Mouse (Mus musculus) hindbrain, embryonic 16.5 days (tissue): ENCODE measurements around the gene Tmem42. TPM values are rescaled to one million over a fixed set of nuclear protein-coding genes. Genes with fewer than 3 reads are reported as not detected.

ENCODE experiments used
- ATAC-seq: fragments of 200-750 bp; cut with Nextera tagmentation; 2 replicates; pipeline ENCODE4 v1.8.0; 2017; ENCODE audit warnings: moderate TSS enrichment, moderate library complexity
- H3K27ac ChIP-seq: fragments of 300-500 bp; sonication (generic); 2 replicates; pipeline ENCODE4 v1.5.1; 2014; ENCODE audit warnings: low read depth, mild to moderate bottlenecking, control low read depth, low read length, moderate library complexity
- H3K27me3 ChIP-seq: fragments of 300-500 bp; sonication (generic); replicated peaks from 2 replicates; pipeline ENCODE4 v1.6.1; 2014; ENCODE audit warnings: low read length; ENCODE audit not compliant: control insufficient read depth, insufficient read depth
- H3K36me3 ChIP-seq: fragments of 300-500 bp; sonication (generic); 2 replicates; pipeline ENCODE4 v1.6.1; 2014; ENCODE audit warnings: mild to moderate bottlenecking, low read length, moderate library complexity, mixed read lengths; ENCODE audit not compliant: control insufficient read depth, insufficient read depth
- H3K4me1 ChIP-seq: fragments of 300-500 bp; sonication (generic); 2 replicates; pipeline ENCODE4 v1.6.1; 2014; ENCODE audit warnings: low read depth, low read length; ENCODE audit not compliant: control insufficient read depth, insufficient read depth
- H3K4me2 ChIP-seq: fragments of 300-500 bp; sonication (generic); 2 replicates; pipeline ENCODE4 v1.6.1; 2014; ENCODE audit warnings: mild to moderate bottlenecking, low read length, control low read depth, moderate library complexity
- H3K4me3 ChIP-seq: fragments of 300-500 bp; sonication (generic); 2 replicates; pipeline ENCODE4 v1.5.1; 2014; ENCODE audit warnings: mild to moderate bottlenecking, low read length, control low read depth, moderate library complexity
- H3K9ac ChIP-seq: fragments of 300-500 bp; sonication (generic); 2 replicates; pipeline ENCODE4 v1.6.1; 2014; ENCODE audit warnings: low read depth, mild to moderate bottlenecking, control low read depth, low read length, moderate library complexity
- H3K9me3 ChIP-seq: fragments of 300-500 bp; sonication (generic); 2 replicates; pipeline ENCODE4 v1.6.1; 2014; ENCODE audit warnings: mild to moderate bottlenecking, low read length, moderate library complexity; ENCODE audit not compliant: control insufficient read depth
- WGBS: fragments of 180-500 bp; shearing (Covaris S2); extraction: QIAGEN DNeasy Blood & Tissue Kit; methylation state at CpG from one replicate; pipeline ENCODE4 v1.1.7; 2014; 5-methylcytosine and 5-hydroxymethylcytosine counted together
- polyA plus RNA-seq: library from polyadenylated mRNA; unstranded; fragments of >200 nt; fragmentation: Nextera tagmentation; extraction: Ambion mirVana; gene quantifications from 2 replicates; pipeline ENCODE4 v1.2.1, GENCODE M21; 2015

The Tmem42 gene
- polyA plus RNA-seq, 1 experiment from 2014 or later: 31.2 TPM

DNA sequence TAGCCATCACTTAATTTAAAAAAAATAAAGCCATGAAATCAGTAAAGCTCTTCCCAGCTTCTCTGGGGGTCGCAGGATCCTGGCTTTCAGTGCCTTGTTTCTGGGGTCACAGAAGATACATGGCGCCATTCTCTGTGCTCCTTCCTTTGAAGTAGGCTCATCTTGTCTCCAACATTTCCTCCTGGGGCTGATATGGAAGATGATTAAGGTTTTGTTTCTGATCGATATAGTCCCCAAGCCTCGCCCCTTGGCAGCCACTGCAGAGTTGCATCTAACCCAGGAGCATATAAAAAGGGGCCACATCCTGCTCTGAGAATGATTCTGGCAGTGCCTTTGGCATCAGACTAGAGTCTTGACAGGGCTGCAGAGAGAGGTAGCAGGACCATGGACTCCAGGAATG is 13.3 kb downstream of the Tmem42 start, which contains the start of gene Tgm4:
Gene Tgm4 (plus strand): TSS at position 301 of the 400 bp plus-strand sequence.
- 86% methylated on average over 4 of the region's 4 CpGs for WGBS
- no peak within 1 kb of the TSS for H3K27ac ChIP-seq
- H3K9ac ChIP-seq: no peak within 1 kb of the TSS
- H3K4me2 ChIP-seq: no peak within 1 kb of the TSS
- H3K4me3 ChIP-seq: no peak within 1 kb of the TSS
- no peaks in the 10 kb centered on the region for H3K4me1 ChIP-seq
- H3K27me3 ChIP-seq: no peaks in the 10 kb centered on the region
- no peak for ATAC-seq
- H3K36me3 ChIP-seq: no peaks in the 10 kb centered on the region
- H3K9me3 ChIP-seq: no peaks in the 10 kb centered on the region

DNA sequence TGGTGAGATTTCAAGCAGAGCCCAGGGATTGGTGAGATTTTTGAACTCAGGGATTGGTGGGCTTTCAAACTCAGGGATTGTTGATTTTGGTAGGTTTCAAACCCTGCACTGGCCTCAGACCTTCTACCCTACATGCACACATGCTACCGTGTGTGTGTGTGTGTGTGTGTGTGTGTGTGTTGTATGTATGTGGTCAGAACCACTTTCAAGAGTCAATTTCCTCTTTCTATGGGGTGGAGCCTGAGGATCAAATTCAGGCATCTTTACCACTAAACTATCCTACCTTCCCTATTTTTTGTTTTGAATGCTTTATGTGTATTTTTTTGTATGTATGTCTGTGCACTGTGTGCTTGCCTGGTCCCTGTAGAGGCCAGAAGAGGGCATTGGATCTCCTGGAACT is 26.5 kb downstream of the Tmem42 start:
- no peak for ATAC-seq
- 83% methylated on average over 1 of the region's 1 CpGs for WGBS

DNA sequence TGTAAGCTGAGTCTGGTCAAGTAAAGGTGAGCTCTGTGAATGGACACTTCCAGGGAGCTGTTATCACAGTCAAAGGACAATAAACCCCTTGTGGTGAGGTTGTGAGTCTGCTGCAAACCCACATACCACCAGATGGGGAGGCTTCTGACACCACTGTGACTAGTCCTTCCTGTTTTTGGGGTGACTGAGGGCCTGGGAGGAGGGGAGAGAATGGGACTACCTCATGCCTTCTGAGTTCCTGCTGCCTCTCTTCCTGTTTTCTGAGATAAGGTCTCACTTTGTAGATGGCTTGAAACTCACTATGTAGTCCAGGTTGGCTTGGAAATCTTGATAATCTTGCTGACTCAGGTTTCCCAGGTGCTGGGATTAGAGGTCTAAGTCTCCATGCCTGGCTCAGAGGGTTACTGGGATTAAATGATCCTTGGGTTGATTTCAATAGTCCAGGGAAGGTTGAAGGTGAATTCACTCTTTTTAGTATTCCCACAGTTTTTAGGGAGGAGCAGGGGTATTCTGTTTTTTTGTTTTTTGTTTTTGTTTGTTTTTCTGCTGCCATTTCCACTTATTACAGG is 37.7 kb downstream of the Tmem42 start:
- H3K27ac ChIP-seq: no peak overlapping the region
- no peak overlapping the region for H3K9ac ChIP-seq
- no peaks in the 10 kb centered on the region for H3K27me3 ChIP-seq
- no peak for ATAC-seq
- H3K36me3 ChIP-seq: no peaks in the 10 kb centered on the region
- H3K9me3 ChIP-seq: no peaks in the 10 kb centered on the region
- no peak overlapping the region for H3K4me2 ChIP-seq
- H3K4me3 ChIP-seq: no peak overlapping the region
- no peaks in the 10 kb centered on the region for H3K4me1 ChIP-seq

More for the DNA sequence above, 26.5 kb downstream of the Tmem42 start:
- Histone ChIP-seq H3K9ac (no peak overlapping the region), H3K4me2 (no peak overlapping the region), H3K4me1 (no peaks in the 10 kb centered on the region), H3K27me3 (no peaks in the 10 kb centered on the region), H3K36me3 (no peaks in the 10 kb centered on the region), H3K4me3 (no peak overlapping the region), H3K27ac (no peak overlapping the region), H3K9me3 (no peaks in the 10 kb centered on the region)

- Histone ChIP-seq H3K4me1 (no peaks in the 10 kb centered on the region), H3K9ac (no peak overlapping the region), H3K9me3 (no peaks in the 10 kb centered on the region), H3K27ac (no peak overlapping the region), H3K27me3 (no peaks in the 10 kb centered on the region), H3K4me3 (no peak overlapping the region), H3K36me3 (no peaks in the 10 kb centered on the region), H3K4me2 (no peak overlapping the region)
- ATAC-seq: no peak
- 92% methylated on average over 3 of the region's 3 CpGs for WGBS
These were observed 39.0 kb downstream of the Tmem42 start for GRCm38 (mm10) chr9:123060172-123060571.

Other genes starting within 250 kb of the Tmem42 start
- gene Tcaim, start 215.8 kb upstream of the Tmem42 start, polyA plus RNA-seq: 9.3 and 9.8 TPM in 2 replicates
- 0.63 TPM in 1 of 2 replicates, not detected in the other for gene Gm35549, start 177.3 kb upstream of the Tmem42 start, polyA plus RNA-seq
- 88.3 and 102 TPM in 2 replicates for gene Zfp445, start 155.3 kb upstream of the Tmem42 start, polyA plus RNA-seq
- gene Zkscan7, start 135.6 kb upstream of the Tmem42 start, polyA plus RNA-seq: 3.9 and 4.5 TPM in 2 replicates
- gene Zfp105, start 98.3 kb upstream of the Tmem42 start, polyA plus RNA-seq: 14.4 and 18.0 TPM in 2 replicates
- 24.8 and 25.0 TPM in 2 replicates for gene 1110059G10Rik, start 70.3 kb upstream of the Tmem42 start, polyA plus RNA-seq
- 8.2 and 10.7 TPM in 2 replicates for gene Kif15, start 70.3 kb upstream of the Tmem42 start, polyA plus RNA-seq
- 0.61 and 0.81 TPM in 2 replicates for gene Tgm4, start 13.4 kb downstream of the Tmem42 start, polyA plus RNA-seq
- 88.7 and 92.7 TPM in 2 replicates for gene Zdhhc3, start 91.9 kb downstream of the Tmem42 start, polyA plus RNA-seq
- 76.3 and 78.2 TPM in 2 replicates for gene Exosc7, start 91.9 kb downstream of the Tmem42 start, polyA plus RNA-seq
- 4.2 and 4.5 TPM in 2 replicates for gene Clec3b, start 129.6 kb downstream of the Tmem42 start, polyA plus RNA-seq
- gene Cdcp1, start 194.7 kb downstream of the Tmem42 start, polyA plus RNA-seq: 0.11 and 0.24 TPM in 2 replicates
- gene Tmem158, start 239.4 kb downstream of the Tmem42 start, polyA plus RNA-seq: 25.3 and 32.3 TPM in 2 replicates